Mouse (Mus musculus): ENCODE measurements around the gene OR5BS1P. TPM values are rescaled to one million over a fixed set of nuclear protein-coding genes. Genes with fewer than 3 reads are reported as not detected.
"Not testable (repeated sequence)": the region's sequence is repeated elsewhere in the genome, so short reads cannot be mapped to it uniquely, and the experiment has no call there.

OR5BS1P gene
- polyA plus RNA-seq, 1 experiment = 0.01 TPM

- DNase-seq (ENCODE audit: low spot score) = no peak
These were observed 36.7 kb downstream of the OR5BS1P start for GRCm38 (mm10) chr15:98506253-98506957.

GRCm38 (mm10) chr15:98507321-98507720 is 37.6 kb downstream of the OR5BS1P start:
- no peak for DNase-seq (ENCODE audit: low spot score)

GRCm38 (mm10) chr15:98509387-98509786 is 39.7 kb downstream of the OR5BS1P start:
- no peak for DNase-seq (ENCODE audit: low spot score)

GRCm38 (mm10) chr15:98510438-98511385 is 41.0 kb downstream of the OR5BS1P start:
- DNase-seq (ENCODE audit: low spot score) = peak; percentile 57

DNA sequence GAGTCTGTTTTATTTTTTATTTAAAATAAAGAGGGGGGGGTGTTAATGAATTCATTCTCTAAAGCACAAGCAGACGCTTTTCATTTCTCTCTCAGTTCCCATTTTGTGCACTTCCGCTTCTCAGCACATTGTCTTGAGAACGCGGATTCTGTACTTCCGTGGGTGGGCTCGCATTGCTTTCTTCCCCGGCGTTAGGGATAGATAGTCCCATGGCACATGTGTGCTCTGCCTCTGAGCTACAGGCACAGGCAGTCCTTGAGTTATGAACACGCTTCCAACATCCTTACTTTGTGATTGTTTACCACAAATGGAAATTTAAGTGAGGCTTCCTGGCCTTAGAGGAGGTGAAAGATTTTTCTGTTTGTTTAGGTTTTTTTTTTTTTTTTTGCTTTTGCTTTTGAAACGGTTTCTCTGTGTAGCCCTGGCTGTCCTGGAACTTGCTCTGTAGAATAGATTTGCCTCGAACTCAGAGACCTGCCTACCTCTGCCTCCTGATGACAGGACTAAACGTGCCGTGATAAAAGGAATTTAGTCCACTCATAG is 41.8 kb downstream of the OR5BS1P start:
- DNase-seq (ENCODE audit: low spot score) = no peak

GRCm38 (mm10) chr15:98512232-98512631 is 42.5 kb downstream of the OR5BS1P start:
- no peak for DNase-seq (ENCODE audit: low spot score)

- DNase-seq (ENCODE audit: low spot score) = no peak
These were observed 43.2 kb downstream of the OR5BS1P start for GRCm38 (mm10) chr15:98512799-98513321.

- DNase-seq (ENCODE audit: low spot score) = not testable (repeated sequence)
These were observed 44.0 kb downstream of the OR5BS1P start for GRCm38 (mm10) chr15:98513676-98514075.

DNA sequence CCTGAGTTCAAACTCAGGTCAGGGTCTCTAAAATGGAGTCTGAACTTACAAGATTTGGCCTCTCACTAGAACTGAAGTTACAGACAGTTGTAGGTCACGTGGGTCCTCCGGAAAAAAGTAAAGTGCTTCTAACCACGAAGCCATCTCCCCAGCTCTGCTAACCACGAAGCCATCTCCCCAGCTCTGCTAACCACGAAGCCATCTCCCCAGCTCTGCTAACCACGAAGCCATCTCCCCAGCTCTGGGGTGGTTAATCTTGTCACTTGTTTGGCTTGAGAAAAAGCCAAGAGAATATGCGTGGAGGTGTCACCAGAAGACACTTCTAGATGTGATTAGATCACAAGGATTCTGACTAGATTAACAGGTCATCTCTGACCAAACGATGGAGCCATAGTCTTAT is 44.5 kb downstream of the OR5BS1P start:
- DNase-seq (ENCODE audit: low spot score) = no peak

DNA sequence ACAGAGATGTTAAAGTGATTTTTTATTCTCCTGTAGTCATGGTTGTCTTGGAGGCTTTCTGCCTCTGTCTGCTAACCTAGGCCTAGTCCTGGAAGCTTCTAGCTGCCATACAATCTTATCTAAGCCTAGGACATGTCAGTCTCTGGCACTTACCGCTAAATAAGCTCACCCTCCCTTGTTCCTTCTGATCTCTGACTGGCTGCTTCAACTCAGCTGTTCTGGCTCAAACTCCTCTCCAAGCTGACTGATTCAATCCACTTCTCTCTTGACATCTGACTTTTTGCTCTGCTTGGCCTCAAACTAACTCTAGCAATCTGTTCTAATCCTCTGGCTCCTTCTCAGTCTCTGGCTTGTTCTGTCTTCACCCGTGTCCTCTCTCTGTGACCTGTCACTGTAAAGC is 45.1 kb downstream of the OR5BS1P start:
- not testable (repeated sequence) for DNase-seq (ENCODE audit: low spot score)

DNA sequence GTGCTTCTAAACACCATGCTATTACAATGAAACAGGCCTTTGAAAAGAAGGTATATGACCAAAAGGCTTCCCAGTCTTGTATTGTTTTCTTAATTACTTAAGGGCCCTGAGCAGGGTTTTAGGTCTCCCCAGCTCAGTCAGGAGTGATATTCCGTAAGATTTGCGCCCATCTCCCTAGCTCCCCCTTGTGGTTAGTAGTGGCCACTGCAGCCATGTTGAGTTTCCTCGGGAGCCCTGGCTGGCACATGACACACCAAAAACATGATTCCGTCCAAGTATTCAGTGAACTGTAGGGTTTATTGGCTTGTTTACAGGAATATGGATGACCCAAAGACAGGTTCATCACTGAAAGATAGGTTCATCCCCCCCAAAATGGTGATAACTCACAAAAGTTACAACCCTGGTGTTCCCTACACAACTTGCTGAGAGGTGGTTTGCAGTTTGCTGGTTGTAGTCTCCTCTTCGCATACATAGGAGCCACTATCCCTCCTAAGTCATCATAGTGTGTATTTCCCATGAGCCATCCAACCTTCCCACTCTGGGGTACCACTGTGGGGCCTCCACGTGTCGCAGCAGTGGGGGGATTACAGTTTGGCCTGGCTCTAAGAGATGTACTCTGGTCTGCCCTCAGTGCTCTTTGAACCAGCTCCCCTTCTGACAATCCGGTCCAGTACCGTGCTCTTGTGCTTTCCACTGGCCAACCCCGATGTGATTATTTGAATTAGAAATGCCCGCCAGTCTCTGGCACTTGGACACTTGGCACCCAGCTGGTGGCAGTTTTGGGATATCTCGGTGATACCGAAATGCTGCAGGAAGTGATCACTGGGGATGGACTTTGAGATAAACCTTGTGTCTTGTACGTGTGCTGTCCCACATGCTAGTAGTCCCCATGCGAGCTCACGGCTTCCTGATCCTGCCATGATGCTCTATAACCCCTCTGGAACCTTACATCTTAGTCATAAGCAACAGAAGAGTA is 48.0 kb downstream of the OR5BS1P start:
- no peak for DNase-seq (ENCODE audit: low spot score)

- no peak for DNase-seq (ENCODE audit: low spot score)
These were observed 51.5 kb downstream of the OR5BS1P start for GRCm38 (mm10) chr15:98521245-98521644.

- DNase-seq (ENCODE audit: low spot score) = no peak
These were observed 56.4 kb downstream of the OR5BS1P start for GRCm38 (mm10) chr15:98526057-98526456.

GRCm38 (mm10) chr15:98527056-98527771 is 57.5 kb downstream of the OR5BS1P start:
- DNase-seq (ENCODE audit: low spot score) = no peak

GRCm38 (mm10) chr15:98528066-98528563 is 58.4 kb downstream of the OR5BS1P start:
- DNase-seq (ENCODE audit: low spot score) = no peak

Other genes with a start within 250 kb of the OR5BS1P start
- not detected in 2 replicates for gene Gm44579, start 248.9 kb upstream of the OR5BS1P start, polyA plus RNA-seq (2012; rRNA removed)
- gene Olfr287, start 248.8 kb upstream of the OR5BS1P start, polyA plus RNA-seq (2012; rRNA removed) = 0.04 TPM in 1 of 2 replicates, not detected in the other
- gene Olfr286, start 235.4 kb upstream of the OR5BS1P start, polyA plus RNA-seq (2012; rRNA removed) = not detected in 2 replicates
- gene H1fnt, start 212.6 kb upstream of the OR5BS1P start, polyA plus RNA-seq (2012; rRNA removed) = not detected in 2 replicates
- 22.6 and 23.1 TPM in 2 replicates for gene Zfp641, start 173.7 kb upstream of the OR5BS1P start, polyA plus RNA-seq (2012; rRNA removed)
- not detected in 2 replicates for gene Olfr285, start 152.5 kb upstream of the OR5BS1P start, polyA plus RNA-seq (2012; rRNA removed)
- gene Olfr284, start 128.9 kb upstream of the OR5BS1P start, polyA plus RNA-seq (2012; rRNA removed) = not detected in 2 replicates
- not detected in 2 replicates for gene Olfr283, start 89.0 kb upstream of the OR5BS1P start, polyA plus RNA-seq (2012; rRNA removed)
- gene Olfr282, start 38.7 kb upstream of the OR5BS1P start, polyA plus RNA-seq (2012; rRNA removed) = not detected in 2 replicates
- gene Olfr281, start 17.3 kb upstream of the OR5BS1P start, polyA plus RNA-seq (2012; rRNA removed) = not detected in 2 replicates
- not detected in 2 replicates for gene Lalba, start 12.8 kb downstream of the OR5BS1P start, polyA plus RNA-seq (2012; rRNA removed)
- not detected in 2 replicates for gene Olfr279, start 22.5 kb downstream of the OR5BS1P start, polyA plus RNA-seq (2012; rRNA removed)
- gene Kansl2, start 64.4 kb downstream of the OR5BS1P start, polyA plus RNA-seq (2012; rRNA removed) = 38.2 and 42.7 TPM in 2 replicates
- gene Ccnt1, start 101.0 kb downstream of the OR5BS1P start, polyA plus RNA-seq (2012; rRNA removed) = 14.3 and 16.4 TPM in 2 replicates
- gene 4930415O20Rik, start 101.1 kb downstream of the OR5BS1P start, polyA plus RNA-seq (2012; rRNA removed) = not detected in 2 replicates
- 43.2 and 53.3 TPM in 2 replicates for gene Adcy6, start 140.2 kb downstream of the OR5BS1P start, polyA plus RNA-seq (2012; rRNA removed)
- 75.2 and 79.8 TPM in 2 replicates for gene Cacnb3, start 160.9 kb downstream of the OR5BS1P start, polyA plus RNA-seq (2012; rRNA removed)
- 34.0 and 45.1 TPM in 2 replicates for gene Ddx23, start 193.0 kb downstream of the OR5BS1P start, polyA plus RNA-seq (2012; rRNA removed)
- gene Rnd1, start 207.6 kb downstream of the OR5BS1P start, polyA plus RNA-seq (2012; rRNA removed) = 2.1 and 3.0 TPM in 2 replicates
- gene Ccdc65, start 238.3 kb downstream of the OR5BS1P start, polyA plus RNA-seq (2012; rRNA removed) = 3.1 and 4.5 TPM in 2 replicates